Mouse (Mus musculus): ENCODE measurements around the gene Scpep1. TPM values are rescaled to one million over a fixed set of nuclear protein-coding genes. Genes with fewer than 3 reads are reported as not detected.
"Not testable (repeated sequence)": the region's sequence is repeated elsewhere in the genome, so short reads cannot be mapped to it uniquely, and the experiment has no call there.

The Scpep1 gene
- polyA plus RNA-seq, 1 experiment from 2014 or later = 75.9 TPM

- not testable (repeated sequence) for DNase-seq (ENCODE audit: low spot score); H3K27ac ChIP-seq (replicated peaks; ENCODE audit: low read depth, low read length); H3K27me3 ChIP-seq (ENCODE audit: control insufficient read depth, insufficient read depth, low read length); H3K36me3 ChIP-seq (ENCODE audit: control insufficient read depth, insufficient read depth, low read length); H3K9ac ChIP-seq (ENCODE audit: low read length); H3K4me1 ChIP-seq (ENCODE audit: control insufficient read depth, insufficient read depth, low read length); H3K4me3 ChIP-seq (ENCODE audit: low read depth, low read length); ATAC-seq (ENCODE audit: insufficient number of reproducible peaks, low FRiP score, low TSS enrichment, low read depth); H3K4me2 ChIP-seq (ENCODE audit: low read depth, severe bottlenecking); H3K9me3 ChIP-seq (ENCODE audit: control insufficient read depth, low read length)
- 96% methylated on average over 21 of the region's 24 CpGs for WGBS
Measured at GRCm38 (mm10) chr11:88892789-88893188, 62.5 kb downstream of the Scpep1 start.

GRCm38 (mm10) chr11:88891921-88892561 is 63.2 kb downstream of the Scpep1 start:
- H3K4me3 ChIP-seq (ENCODE audit: low read depth, low read length); ATAC-seq (ENCODE audit: insufficient number of reproducible peaks, low FRiP score, low TSS enrichment, low read depth); H3K36me3 ChIP-seq (ENCODE audit: control insufficient read depth, insufficient read depth, low read length); H3K9me3 ChIP-seq (ENCODE audit: control insufficient read depth, low read length); H3K4me1 ChIP-seq (ENCODE audit: control insufficient read depth, insufficient read depth, low read length); H3K9ac ChIP-seq (ENCODE audit: low read length); H3K4me2 ChIP-seq (ENCODE audit: low read depth, severe bottlenecking); DNase-seq (ENCODE audit: low spot score); H3K27me3 ChIP-seq (ENCODE audit: control insufficient read depth, insufficient read depth, low read length); H3K27ac ChIP-seq (replicated peaks; ENCODE audit: low read depth, low read length): not testable (repeated sequence)
- WGBS = 96% methylated on average over 18 of the region's 24 CpGs

- not testable (repeated sequence) for ATAC-seq (ENCODE audit: insufficient number of reproducible peaks, low FRiP score, low TSS enrichment, low read depth); H3K9ac ChIP-seq (ENCODE audit: low read length); H3K27me3 ChIP-seq (ENCODE audit: control insufficient read depth, insufficient read depth, low read length); H3K4me3 ChIP-seq (ENCODE audit: low read depth, low read length); DNase-seq (ENCODE audit: low spot score); H3K27ac ChIP-seq (replicated peaks; ENCODE audit: low read depth, low read length); H3K36me3 ChIP-seq (ENCODE audit: control insufficient read depth, insufficient read depth, low read length); H3K4me1 ChIP-seq (ENCODE audit: control insufficient read depth, insufficient read depth, low read length); H3K4me2 ChIP-seq (ENCODE audit: low read depth, severe bottlenecking); H3K9me3 ChIP-seq (ENCODE audit: control insufficient read depth, low read length)
- WGBS = 88% methylated on average over 9 of the region's 12 CpGs
Measured at GRCm38 (mm10) chr11:88891446-88891845, 63.8 kb downstream of the Scpep1 start.

- not testable (repeated sequence) for H3K9me3 ChIP-seq (ENCODE audit: control insufficient read depth, low read length); H3K36me3 ChIP-seq (ENCODE audit: control insufficient read depth, insufficient read depth, low read length); H3K9ac ChIP-seq (ENCODE audit: low read length); H3K27me3 ChIP-seq (ENCODE audit: control insufficient read depth, insufficient read depth, low read length); H3K4me3 ChIP-seq (ENCODE audit: low read depth, low read length); H3K4me1 ChIP-seq (ENCODE audit: control insufficient read depth, insufficient read depth, low read length); ATAC-seq (ENCODE audit: insufficient number of reproducible peaks, low FRiP score, low TSS enrichment, low read depth); DNase-seq (ENCODE audit: low spot score); H3K27ac ChIP-seq (replicated peaks; ENCODE audit: low read depth, low read length); H3K4me2 ChIP-seq (ENCODE audit: low read depth, severe bottlenecking)
- WGBS = 93% methylated on average over 6 of the region's 11 CpGs
Measured at GRCm38 (mm10) chr11:88890904-88891303, 64.4 kb downstream of the Scpep1 start.

GRCm38 (mm10) chr11:88888996-88889395 is 66.3 kb downstream of the Scpep1 start:
- DNase-seq (ENCODE audit: low spot score) (no peak), ATAC-seq (ENCODE audit: insufficient number of reproducible peaks, low FRiP score, low TSS enrichment, low read depth) (no peak)
- Histone ChIP-seq H3K4me3 (ENCODE audit: low read depth, low read length) (no peak overlapping the region), H3K27ac (replicated peaks; ENCODE audit: low read depth, low read length) (no peak overlapping the region), H3K9me3 (ENCODE audit: control insufficient read depth, low read length) (no peaks in the 10 kb centered on the region), H3K4me1 (ENCODE audit: control insufficient read depth, insufficient read depth, low read length) (no peaks in the 10 kb centered on the region), H3K27me3 (ENCODE audit: control insufficient read depth, insufficient read depth, low read length) (no peaks in the 10 kb centered on the region), H3K36me3 (ENCODE audit: control insufficient read depth, insufficient read depth, low read length) (no peaks in the 10 kb centered on the region), H3K4me2 (ENCODE audit: low read depth, severe bottlenecking) (no peak overlapping the region), H3K9ac (ENCODE audit: low read length) (no peak overlapping the region)
- 90% methylated on average over 2 of the region's 2 CpGs for WGBS

- H3K27ac ChIP-seq (replicated peaks; ENCODE audit: low read depth, low read length) = no peak overlapping the region
- no peak overlapping the region for H3K4me3 ChIP-seq (ENCODE audit: low read depth, low read length)
- no peaks in the 10 kb centered on the region for H3K36me3 ChIP-seq (ENCODE audit: control insufficient read depth, insufficient read depth, low read length)
- no peak for ATAC-seq (ENCODE audit: insufficient number of reproducible peaks, low FRiP score, low TSS enrichment, low read depth)
- H3K9me3 ChIP-seq (ENCODE audit: control insufficient read depth, low read length) = no peaks in the 10 kb centered on the region
- no peaks in the 10 kb centered on the region for H3K4me1 ChIP-seq (ENCODE audit: control insufficient read depth, insufficient read depth, low read length)
- no peaks in the 10 kb centered on the region for H3K27me3 ChIP-seq (ENCODE audit: control insufficient read depth, insufficient read depth, low read length)
- WGBS = 71% methylated on average over 8 of the region's 8 CpGs
- DNase-seq (ENCODE audit: low spot score) = no peak
- no peak overlapping the region for H3K9ac ChIP-seq (ENCODE audit: low read length)
- H3K4me2 ChIP-seq (ENCODE audit: low read depth, severe bottlenecking) = no peak overlapping the region
Measured at GRCm38 (mm10) chr11:88884376-88885065, 70.7 kb downstream of the Scpep1 start.

GRCm38 (mm10) chr11:88878011-88878410 is 77.3 kb downstream of the Scpep1 start:
- Histone ChIP-seq H3K4me3 (ENCODE audit: low read depth, low read length) (no peak overlapping the region), H3K4me1 (ENCODE audit: control insufficient read depth, insufficient read depth, low read length) (0 out of 2 replicates have a peak, but pooled peaks cover 3% of the 10 kb centered on the region), H3K9ac (ENCODE audit: low read length) (no peak overlapping the region), H3K36me3 (ENCODE audit: control insufficient read depth, insufficient read depth, low read length) (no peaks in the 10 kb centered on the region), H3K27ac (replicated peaks; ENCODE audit: low read depth, low read length) (no peak overlapping the region), H3K9me3 (ENCODE audit: control insufficient read depth, low read length) (no peaks in the 10 kb centered on the region), H3K27me3 (ENCODE audit: control insufficient read depth, insufficient read depth, low read length) (peaks cover 6% of the 10 kb centered on the region; the same call in 1 of the 2 replicates), H3K4me2 (ENCODE audit: low read depth, severe bottlenecking) (no peak overlapping the region)
- WGBS = 86% methylated on average over 12 of the region's 12 CpGs
- no peak for DNase-seq (ENCODE audit: low spot score)
- ATAC-seq (ENCODE audit: insufficient number of reproducible peaks, low FRiP score, low TSS enrichment, low read depth) = no peak
